Mouse (Mus musculus) brain, embryonic 14.5 days (tissue): Measurements from ENCODE around the gene Casp7.

ENCODE experiments used
- CTCF ChIP-seq: fragments of 200-500 bp; IDR thresholded peaks from 2 replicates; pipeline ENCODE4 v1.5.1; 2012; ENCODE audit warnings: inconsistent platforms, mild to moderate bottlenecking, moderate library complexity, borderline replicate concordance; ENCODE audit not compliant: insufficient read depth, insufficient read length; ENCODE audit errors: extremely low read depth
- POLR2A ChIP-seq: fragments of 200-500 bp; IDR thresholded peaks from 2 replicates; pipeline ENCODE4 v1.6.1; 2012; ENCODE audit warnings: mild to moderate bottlenecking, inconsistent platforms, borderline replicate concordance; ENCODE audit not compliant: poor library complexity, insufficient read depth, insufficient read length, severe bottlenecking; ENCODE audit errors: extremely low read depth

GRCm38 (mm10) chr19:56355201-56355600 lies 41.7 kb upstream of the Casp7 start:
- TF ChIP-seq POLR2A (no peak), CTCF (no peak)
